Mouse (Mus musculus) mouse embryonic stem cell (cell line): ENCODE results near the gene Pappa2.

Experiments
- in situ Hi-C, 2 experiments: fragments of 300-500 bp; cut with MboI; formaldehyde crosslinking; loops; 1 replicate in 1 of 2; 3 replicates in 1 of 2; pipeline ENCODE4 v1.14.3; 2019 to 2020; ENCODE audit warnings: low sequenced_read_pairs in 2 of 2, low pct_unique_long_range_greater_than_20kb in 1 of 2, mixed read lengths in 1 of 2; ENCODE audit not compliant: unreplicated experiment in 1 of 2

Gene Pappa2

DNA sequence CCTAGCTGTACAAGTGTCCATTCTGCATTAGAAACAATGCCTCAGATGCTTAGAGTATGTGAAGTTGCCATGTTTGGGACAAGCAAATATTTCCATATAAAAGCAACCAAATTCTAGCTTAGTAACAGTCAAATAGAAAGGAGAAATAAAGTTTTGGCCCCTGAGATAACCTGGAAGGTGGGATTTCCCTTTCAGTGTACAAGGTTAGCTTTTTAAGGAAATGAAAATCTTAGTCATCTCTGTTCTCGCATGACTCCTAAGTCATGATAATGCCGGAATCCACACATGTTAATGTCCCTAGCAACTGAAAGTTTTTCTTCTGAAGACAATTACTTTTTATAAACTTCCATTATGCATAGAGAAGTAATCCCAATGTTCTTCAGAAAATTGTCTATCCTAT lies 160.6 kb downstream of the Pappa2 start:
- in situ Hi-C loops: no loop called here

DNA sequence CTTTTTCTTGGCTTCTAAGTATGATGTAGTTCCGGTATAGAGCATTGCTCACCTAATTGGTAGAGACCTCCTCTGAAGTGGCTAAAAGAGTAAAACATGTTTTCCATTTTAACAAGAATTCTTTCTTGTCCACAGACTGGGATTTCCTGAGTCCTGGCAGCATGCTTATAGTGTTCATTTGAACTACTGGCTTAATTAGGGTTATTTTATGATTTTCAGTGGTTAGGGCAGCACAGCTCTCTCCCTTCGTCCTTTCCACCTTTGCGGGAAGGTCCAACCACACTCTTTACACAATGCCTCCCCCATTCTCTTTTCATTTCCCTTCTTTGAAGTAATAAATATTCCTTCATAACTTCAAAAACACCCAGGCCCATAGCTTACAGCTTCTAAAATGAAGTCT lies 163.8 kb downstream of the Pappa2 start:
- in situ Hi-C loops: no loop called here

DNA sequence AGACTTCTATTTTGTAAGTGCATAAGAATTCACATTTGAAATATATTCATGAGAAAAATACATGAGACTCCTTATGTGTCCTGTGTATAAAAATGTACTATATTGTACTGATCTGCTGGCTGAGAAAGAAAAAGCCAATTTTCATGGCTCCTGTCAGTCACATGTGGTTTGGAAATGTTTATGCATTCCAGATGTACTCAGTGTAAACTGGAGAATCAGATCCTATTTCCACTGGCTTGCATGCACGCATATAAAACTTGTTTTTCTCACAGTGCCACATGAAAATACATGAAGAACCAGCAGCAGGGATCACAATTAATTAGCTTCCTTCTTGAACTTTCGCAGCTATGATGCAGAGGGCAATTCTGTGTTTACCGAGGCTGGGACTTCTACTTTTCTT lies 168.4 kb downstream of the Pappa2 start:
- in situ Hi-C loops: no loop called here

DNA sequence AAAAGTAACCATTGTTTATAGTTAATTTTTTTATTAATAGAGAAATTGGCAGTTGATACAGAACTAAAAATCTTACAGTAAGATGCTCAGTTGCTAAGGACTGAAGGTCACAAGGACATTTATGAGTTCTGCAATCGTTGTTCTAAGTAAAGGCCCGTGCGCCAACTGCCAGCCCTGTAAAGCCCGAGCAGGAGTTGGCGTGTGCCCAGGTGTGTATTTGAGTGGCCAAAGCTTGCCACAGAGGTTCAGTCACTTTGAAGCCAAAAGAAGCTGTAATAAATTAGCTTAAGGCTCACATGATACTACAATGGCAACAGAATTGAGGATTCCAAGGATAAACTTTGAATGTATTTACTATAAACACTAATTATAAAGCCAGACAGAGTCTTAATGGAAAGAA lies 204.8 kb downstream of the Pappa2 start:
- in situ Hi-C loops: no loop called here

DNA sequence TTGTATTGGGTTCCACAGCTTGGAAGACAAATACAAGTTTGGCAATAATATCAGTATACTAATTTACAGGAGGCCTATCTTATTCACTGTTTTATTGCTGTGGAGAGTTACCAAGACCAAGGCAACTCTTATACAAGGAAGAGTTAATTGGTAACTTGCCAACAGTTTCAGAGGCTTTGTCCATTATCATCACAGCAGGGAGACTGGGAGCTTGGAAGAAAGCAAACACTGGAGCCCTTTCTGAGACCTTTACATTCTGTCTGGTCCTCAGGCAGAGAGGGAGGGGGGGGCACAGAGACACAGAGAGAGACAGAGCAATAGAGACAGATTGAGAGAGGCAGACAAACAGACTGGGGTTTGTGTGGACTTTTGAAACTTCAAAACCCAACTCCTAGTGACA lies 207.2 kb downstream of the Pappa2 start:
- in situ Hi-C loops: no loop called here

DNA sequence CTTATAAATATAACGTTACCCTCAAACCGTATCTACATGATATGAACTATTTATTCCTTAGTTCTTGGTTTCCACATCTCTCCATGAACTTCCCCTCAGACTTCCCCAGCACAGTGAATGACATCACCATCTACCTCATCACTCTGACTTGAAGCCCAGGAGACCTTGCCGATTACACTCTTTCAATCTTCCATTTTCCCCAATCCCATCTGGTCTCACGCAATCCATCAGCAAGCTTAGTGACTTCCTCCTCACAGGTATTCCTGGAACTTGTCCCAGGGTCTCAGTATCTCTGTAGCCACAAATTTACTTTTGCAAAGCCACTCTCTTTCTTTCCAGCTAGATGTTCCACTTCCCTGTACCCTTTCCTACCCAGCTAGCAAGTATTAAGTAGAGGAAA lies 209.5 kb downstream of the Pappa2 start:
- in situ Hi-C loops: no loop called here

DNA sequence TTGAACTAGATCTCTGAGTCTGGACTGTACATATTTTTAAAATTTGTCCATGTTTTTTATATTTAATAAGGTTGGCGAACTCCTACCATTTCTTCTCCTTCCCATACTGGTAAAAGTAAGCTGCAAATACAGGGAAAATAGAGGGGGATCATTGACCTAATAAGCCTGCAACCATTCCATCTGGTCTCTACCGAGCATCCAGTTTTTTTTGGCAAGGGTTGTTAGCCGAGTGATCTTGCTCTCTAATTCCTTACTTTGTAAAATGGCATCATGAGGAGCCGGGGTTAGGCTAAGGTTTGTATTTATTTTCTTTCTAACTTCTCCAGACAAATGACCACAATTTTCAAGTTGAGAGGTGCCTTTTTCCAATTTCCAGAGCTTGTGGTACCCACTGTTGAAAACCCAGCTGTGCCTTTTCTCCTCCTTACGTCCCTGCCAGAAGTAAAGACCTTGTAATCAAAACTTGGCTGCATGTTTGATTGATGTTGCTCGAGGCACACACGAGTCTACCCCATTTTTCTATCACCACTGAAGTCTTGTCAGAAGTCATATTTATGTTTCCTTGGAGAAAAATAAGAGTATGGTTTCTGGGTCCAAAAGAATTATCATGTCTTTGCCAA lies 210.1 kb downstream of the Pappa2 start:
- in situ Hi-C loops: no loop called here

DNA sequence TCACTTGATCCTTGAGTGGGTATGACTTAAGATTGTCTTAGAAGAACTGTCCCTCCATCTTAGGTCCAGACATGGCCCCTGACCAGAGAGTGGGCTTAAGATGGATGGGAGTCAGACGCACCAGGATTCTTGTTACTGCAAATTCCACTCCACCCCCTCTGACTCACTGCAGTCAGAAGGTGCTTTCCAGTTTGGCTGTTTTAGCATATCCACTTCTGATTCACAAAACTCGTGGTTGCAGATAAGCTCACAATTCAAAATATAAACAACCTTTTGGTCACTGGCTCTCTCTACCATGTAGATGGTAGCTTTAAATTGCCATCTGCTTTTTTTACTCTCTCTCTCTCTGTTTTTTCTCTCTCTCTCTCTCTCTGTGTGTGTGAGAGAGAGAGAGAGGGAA lies 214.4 kb downstream of the Pappa2 start:
- in situ Hi-C loops: no loop called here

DNA sequence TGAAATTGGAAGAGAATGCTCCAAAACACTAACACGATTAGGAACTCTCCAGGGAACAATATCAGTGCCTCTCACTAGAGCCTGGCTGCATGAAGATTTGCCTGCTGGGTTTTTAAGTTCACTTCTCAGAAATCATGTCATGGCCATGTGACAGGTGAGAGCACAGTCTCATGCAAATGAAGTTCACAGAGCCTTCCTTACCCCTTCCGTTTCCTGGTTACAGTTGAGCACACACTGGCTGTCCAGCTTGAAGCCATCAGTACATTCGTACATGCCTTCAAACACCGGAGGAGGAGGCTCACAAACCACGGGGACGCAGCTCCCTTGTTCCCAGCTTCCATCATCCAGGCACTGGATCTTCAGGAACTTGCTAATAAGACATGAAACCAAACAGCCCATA lies 215.6 kb downstream of the Pappa2 start:
- in situ Hi-C loops: no loop called here

DNA sequence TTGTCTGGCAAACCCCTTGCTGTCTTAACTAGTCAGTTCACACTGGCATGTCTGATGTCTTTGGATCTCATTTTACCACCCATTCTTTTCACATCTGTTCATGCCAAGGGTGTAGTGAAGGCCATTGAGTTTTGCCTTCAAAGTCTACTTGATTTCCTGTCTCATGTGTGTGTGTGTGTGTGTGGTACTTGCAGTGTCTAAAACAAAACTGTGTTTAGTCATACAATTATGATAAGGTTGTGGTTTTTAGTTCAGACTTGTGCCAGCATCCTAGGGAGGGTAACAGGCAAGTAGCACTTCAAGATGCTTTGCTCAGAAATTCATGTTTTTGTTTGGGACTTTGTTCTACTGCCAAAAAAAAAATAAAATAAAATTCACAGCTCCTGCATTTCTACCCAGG lies 216.1 kb downstream of the Pappa2 start:
- in situ Hi-C loops: no loop called here

DNA sequence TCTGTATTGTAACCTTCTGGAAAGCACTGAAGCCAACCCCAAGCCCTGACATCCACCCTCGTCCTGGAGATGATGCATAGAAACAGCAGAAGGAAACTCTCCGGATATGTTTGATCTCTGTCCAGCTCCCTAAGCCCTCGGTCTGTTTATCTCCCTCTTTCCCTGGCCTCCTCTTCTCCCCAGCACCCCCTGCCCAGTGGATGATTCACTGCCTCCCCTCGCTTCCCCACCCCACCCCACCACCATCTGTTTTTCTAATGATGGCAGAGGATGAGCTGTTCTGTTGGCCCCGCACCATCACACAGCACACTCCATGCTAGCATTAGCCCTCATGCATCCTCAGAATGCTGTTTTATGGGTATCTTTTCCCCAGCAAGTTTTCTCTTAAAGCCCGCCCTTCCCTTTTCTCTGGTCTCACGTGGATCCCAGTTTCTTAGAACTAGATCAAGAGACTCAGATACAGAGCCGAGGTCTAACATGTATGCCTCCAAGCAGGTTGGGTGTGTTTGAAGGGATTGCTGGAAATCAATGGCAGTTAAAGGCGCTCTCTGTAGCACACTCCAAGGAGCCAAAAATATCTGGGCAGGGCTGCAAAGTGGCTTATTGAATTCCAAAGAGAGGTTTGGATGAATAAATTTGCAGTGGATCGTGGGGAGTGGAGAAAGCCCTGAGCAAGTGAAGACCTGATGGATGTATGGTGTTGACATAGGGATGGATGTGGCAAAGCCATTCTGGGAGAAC lies 231.8 kb downstream of the Pappa2 start:
- in situ Hi-C loops: no loop called here

DNA sequence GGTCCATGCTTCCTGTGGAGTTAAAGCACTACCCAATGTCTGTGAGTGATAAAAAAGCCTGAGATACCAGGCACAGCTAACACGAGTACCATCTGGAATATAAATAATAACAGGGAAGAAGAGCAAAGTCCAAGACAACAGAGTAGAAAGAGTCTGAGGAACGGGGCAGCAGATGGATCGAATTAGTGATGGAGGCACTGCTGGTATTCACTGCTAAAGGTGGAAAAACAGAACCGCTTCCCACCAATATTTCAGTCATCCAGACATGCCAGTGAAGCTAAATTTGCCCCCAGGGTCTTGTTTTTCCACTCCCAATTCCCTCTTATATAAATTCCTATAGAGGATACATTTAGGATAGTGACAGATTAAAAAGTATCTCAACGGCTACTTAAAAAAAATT lies 238.8 kb downstream of the Pappa2 start:
- in situ Hi-C loops: no loop called here

DNA sequence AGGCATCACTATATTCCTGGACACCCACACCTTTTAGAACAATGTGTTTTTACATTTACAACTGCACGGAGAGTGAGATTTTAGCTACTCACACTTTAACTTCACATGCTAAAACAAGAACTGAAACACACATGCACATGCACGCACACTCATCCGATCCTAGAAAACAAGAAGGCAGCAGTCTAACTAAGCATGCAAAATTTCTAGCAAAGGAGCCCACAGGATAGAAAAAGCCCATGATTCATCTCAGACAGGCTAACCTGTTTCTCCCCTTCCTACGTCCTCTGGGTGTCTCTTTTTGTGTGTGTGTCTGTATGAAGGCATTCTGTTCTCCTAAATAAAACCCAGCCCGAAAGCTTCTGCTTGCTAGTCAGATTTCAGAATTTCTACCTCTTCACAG lies 239.3 kb downstream of the Pappa2 start:
- in situ Hi-C loops: no loop called here

DNA sequence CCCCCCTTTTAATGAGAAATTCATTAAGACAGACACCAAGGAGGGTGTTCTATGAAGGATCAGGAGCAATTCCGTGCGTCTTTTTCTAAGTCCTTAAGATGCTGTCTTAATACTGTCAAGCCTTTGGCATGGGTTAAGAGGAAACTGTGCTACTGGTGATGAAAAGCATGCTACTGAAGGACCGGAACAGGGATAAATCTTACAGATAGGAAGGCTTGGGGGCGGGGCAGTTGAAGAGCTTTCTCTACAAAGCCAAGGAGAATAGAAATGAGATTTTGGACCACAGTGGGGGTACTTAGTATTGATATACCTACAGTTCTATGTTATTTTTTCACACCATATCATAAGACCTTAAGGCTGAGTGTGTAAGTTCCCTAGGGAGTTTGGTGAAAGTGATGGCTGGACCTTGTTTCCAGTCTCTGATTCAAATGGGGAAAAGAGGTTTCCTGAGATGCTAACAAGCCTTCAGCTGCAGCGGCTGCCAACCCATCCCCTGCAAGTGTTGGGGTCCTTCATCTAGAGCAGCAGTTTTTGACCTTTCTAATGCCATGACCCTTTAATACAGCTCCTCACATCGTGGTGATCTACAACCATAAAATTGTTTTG lies 240.0 kb downstream of the Pappa2 start:
- in situ Hi-C loops: no loop called here

DNA sequence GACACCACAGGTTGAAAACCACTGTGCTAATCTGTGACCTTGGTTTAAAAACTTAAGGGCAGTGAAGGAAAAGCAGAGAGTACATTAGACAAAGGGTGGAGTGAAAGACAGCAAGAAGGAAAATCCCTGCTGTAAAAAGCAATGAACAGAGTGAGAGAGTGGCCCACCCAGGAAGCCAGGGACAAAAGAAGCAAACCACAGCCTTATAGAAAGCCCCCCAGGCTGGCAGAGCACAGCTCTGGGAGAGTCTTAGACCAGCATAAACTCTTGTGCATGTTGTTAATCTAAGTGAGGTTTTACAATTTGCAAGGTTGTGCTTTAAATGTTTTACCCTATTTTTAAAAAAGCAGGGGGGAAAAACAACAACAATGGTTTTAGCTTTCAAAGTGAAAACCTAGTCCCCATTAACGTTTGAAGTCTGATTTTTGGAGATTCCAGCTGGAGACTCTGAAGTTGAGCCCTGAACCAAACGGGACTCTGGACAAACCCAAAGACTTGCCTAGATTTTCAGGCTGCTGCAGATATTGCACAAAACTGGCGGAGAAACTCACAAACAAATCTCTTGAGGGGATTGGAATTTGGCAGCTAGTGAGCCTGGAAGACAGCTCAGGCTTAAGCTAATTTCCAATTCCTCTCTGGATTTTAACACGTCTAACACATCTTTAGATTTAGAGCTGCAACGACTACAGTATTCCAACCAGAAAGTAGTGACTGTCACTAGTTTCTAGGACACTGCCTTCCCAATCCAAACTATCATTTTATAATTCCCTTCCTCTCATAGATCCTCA lies 241.0 kb downstream of the Pappa2 start:
- in situ Hi-C loops: no loop called here

DNA sequence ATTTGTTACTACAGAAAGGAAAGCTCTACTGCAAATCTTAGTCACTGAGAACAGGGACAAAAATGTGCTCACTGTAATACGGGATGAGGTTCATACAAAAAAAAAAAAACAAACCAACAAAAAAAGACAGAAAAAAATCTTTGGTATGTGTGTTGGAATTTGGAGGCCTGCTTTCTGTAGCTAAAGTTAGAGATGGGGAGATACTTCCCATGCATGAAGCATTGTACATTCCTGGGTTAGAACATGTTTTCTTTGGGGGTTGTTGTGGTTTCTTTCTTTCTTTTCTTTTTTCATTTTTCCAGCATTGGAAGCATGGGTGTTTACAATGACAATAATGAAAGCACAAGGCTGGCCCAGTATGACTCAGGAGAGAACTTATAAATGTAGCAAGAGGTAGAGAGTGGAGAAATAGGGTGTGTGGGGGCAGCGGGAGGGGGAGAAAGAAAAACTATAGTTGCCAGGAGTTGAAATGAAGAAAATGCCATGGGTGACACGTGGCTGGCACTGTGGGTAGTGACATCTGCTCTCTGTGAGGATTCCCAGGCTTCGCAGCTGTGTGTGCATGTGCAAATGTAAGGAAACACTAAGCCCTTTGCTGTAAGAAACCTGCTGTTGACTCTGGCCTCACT lies 247.3 kb downstream of the Pappa2 start:
- in situ Hi-C loops: no loop called here

DNA sequence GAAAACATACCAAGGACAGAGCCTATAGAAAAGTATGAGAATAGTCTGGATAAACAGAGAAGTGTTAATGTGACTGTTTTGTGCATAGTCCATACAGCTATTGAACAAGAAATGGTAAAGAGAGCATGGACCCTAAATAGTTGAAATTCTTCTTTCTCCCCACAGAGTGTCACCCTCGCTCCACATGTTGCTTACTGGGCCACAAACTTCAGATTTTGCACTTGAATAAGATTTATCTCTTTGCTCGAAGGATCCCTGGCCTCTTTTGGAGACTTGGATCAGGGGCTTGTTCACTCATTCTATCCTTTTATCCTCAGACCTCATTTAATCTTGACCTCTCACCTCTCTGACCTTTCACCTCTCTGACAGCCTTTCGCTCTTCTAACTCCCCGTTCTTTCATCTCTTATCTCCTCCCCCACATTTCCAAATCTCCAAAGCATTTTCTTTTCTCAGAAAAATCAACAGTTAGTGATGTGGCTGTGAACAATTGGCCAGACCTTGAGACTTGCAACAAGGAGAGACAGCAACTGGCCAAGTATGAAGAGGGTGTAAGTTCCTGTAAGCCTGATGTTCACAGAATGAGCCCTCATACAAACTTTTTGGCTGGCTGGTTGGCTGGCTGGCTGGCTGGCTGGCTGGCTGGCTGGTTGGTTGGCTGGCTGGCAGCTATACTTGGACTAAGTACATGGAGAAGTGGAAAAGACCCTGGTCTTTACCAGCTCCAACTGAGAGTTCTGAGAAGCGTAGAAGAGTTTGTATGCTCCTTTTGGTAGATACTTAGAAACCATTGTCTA lies 266.8 kb downstream of the Pappa2 start:
- in situ Hi-C loops: no loop called here

DNA sequence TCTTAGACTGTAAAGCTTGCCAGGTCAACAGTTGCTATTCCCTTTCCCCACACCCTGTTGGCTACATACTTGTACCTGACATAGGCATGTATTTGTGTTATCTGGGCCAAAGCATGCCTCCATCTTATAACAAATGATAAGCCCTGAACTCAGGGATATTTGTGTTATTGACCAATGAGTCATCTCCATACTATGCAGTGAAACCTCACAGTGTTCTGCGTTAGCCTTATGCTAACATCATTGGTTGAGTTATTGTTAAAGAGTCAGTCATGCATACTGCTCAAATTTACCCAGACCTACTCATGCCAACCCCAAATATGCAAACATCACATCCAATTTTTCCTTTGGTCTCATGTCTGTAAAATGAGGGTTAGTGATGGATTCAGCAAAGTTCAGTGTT lies 279.0 kb downstream of the Pappa2 start:
- in situ Hi-C loops: no loop called here
